Mouse (Mus musculus): ENCODE results near the gene Ephb4.

Gene Ephb4

DNA sequence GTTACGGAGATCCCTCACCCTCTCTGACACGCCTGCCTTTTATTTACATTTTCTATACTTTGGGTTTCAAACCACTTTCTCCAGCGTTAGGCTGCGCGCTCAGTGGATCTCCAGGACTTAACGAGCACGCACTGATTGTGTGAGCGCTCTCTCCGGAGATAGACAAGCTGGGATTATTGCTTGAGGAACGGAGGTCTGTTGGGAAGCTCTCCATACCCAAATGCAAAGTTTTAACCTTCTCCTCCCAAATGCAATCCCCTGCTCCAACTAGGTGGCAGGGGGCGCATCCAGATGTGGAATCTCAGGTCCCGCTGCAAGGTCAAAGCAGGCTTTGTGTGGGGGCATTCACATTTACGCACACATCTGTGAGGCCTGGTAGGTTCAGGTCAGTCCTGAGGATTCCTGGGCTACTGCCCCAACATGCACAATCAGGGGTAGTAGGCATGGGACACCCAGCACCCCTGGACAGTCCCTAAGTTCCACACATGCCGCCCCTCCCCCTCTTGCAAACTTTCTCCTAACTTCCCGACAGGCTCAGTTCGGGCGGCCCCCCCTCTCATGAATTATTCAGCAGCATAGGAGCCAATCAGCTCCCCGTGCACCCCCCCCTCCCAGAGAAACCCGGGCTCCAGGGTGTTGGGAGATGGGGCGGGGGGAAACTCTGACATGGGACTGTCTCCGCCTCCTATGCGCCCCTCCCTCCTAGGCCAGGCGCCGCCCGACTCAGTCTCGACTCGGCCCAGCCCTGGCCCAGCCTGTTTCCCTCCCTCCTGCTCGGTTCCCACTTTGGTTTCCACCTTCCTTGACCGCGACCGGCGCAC, at the start of gene Ephb4:
TSS of gene Ephb4 (plus strand) at position 726 of the 821 bp plus-strand sequence.
- peak; percentile 38 for DNase-seq

DNA sequence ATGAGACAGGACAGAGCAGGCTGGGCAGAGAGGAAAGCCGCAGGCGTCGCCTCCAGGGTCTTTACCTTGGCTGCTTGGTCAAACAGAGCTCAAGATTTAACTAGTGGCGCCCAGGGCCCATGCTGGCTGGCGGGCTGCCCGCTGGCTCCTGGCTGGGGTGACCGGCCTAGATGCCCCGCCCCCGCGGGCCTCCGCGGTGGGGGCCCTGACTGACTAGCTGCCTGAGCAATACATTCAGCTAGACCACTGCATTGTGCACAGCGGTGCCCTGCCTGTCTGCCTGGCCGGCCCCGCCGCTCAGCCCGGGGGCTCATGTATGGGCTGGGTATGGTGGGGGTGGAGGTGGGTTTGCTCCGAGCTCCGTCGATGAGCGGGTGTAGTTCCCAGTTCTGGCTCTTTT, 48.7 kb upstream of the Ephb4 start:
- peak; percentile 45 for DNase-seq

DNA sequence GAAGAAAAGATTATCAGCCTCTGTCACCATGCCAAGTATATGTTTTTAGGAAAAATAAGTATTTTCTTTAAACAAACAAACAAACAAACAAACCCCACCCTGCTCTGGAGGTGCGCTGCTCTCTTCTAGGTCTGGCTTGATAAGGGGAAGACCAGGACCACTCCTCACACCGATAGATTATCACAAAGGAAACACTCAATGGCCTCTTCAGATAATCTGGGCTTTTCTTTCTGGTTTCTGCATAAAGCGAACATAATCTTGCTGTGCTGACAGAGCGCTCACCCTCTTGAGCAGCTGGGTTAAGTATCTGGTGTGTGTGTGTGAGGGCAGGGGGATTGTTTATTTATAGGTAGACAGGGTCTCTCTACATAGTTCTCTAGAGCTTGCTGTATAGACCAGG, 46.3 kb upstream of the Ephb4 start:
- DNase-seq = no peak

DNA sequence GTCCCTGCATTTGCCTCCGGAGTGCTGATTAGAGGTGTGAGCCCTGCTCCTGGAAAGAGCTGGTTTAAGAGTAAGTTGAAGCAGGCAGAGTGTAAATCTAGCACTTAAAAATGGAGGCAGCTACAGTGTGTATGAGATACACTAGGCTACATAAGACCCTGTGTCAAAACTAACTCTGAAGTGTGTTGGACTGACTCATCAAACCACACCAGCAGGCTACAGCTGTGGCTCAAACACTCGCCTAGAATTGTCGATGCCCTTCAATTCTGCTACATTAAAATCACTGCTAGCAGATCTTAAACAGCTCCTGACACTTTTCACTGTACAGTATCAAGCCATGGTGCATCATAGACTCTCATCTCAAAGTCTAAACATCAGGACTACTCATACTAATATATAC, 45.7 kb upstream of the Ephb4 start:
- no peak for DNase-seq

DNA sequence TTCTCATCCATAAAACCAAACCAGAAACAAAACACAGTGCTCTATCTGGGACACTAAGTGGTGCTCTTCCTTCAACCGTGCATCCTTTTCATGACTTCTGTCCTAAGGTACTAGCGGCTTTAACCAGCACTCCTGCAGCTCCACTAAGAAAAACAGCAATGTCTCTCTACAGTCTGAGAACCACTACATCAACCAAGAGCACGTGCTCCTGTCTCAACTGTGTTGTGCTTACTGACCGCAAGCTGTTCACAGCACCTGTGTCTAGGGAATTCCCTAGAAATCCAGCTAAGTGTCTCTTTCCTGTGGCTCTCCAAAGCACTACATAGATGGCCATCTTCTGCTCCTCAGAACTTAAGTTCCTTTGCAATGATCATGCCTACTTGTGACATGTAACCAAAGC, 45.1 kb upstream of the Ephb4 start:
- DNase-seq = no peak

DNA sequence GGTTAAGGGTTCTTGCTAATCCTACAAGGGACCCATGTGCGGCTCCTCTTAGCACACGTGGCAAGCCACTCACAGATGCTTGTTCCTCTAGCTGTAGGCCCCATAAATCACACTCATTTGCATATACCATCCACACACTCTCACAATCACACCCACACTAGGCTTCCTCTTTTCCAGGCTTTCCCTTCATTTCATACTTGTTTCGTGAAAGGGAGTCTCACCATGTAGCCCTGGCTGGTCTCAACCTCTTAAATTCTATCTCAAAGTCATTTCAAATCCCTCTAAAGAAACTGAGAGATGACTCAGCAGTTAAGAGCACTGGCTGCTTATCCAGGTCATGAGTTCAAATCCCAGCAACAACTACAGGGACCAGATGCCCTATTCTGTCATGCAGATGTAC, 44.1 kb upstream of the Ephb4 start:
- no peak for DNase-seq

DNA sequence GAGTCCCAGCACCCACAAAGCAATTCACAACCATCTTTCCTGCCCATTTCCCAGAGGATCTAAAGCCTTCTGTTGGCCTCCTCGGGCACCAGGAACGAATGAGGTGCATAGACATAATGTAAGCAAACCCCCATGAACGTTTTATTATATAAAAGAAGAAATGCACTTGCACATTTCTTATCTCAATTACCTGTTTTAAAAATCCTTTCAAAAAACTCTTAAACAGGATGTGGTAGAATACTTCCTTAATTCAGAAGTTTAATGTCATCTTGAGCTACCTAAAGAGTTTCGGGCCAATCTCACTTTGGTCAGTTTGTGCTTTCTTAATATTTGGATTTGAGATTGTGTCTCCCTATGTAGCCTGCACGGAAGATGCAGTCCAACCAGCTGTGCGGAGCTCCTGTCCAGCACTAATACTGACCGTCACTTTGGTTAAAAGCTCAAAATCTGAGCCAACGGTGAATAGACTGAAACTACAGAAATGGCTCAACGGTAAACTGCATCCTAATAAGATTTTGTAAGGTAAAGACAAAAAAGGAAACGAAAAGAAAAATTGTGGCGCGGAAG, 43.4 kb upstream of the Ephb4 start:
- DNase-seq = no peak

DNA sequence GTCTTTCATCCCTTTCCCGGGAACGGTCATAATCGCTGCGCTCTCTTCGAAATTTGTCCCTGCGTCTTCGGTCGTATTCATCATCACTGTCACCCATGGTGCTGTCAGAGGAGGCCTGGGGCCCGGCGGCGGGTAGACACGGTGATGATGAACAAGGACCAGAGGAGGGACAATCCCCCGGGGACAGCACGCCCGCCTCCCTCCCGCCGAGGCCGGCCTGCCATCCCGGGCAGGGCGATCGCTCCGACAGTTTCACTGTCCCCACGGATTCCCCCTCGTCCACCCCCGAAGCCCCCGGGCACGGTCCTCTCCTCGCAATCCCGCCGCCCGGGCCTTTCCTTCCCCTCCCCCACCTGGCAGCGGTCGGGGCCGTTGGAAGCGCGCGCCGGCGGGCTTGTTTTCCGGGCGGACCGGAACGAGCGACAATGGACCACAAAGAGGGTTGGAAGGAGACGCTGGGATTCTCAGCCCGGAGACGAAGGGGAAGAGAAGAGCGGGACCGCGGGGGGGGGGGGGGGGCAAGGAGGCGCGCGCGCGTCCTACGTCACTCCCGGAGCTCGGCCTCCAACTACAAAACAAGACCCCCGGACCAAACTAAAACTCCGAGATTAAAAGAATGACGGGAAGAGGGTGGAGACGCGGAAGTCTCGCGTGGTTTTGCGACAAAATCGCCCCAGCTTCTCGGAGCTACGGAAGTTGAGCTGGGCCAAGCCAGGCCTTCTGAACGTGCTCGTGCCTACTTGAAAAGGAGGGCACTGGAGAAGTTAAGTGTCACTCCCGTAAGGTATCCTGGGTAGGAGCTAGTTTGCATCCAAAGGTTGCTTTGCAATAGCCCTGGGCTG, 42.6 kb upstream of the Ephb4 start, which contains the start of gene Srrt:
TSS of gene Srrt (minus strand) at position 604 of the 842 bp plus-strand sequence.
- peak; percentile 91 for DNase-seq

DNA sequence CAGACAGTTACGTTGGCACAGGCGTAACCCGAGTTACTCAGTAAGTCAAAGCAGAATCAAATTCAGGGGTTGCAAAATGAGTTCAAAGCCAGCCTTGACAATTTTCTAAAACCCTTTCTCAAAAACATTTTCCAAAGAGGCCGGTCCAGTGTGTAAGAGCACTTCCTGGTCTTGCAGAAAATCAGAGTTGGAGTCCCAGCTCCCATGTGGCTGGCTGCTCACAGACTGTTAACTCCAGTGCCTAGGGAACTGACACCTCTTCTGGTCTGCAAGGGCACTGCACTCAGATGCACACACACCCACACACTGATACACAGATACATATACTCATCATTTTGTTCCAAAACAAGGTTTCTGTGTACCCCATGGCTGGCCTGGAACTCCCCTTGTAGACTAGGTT, 41.6 kb upstream of the Ephb4 start:
- DNase-seq = no peak

DNA sequence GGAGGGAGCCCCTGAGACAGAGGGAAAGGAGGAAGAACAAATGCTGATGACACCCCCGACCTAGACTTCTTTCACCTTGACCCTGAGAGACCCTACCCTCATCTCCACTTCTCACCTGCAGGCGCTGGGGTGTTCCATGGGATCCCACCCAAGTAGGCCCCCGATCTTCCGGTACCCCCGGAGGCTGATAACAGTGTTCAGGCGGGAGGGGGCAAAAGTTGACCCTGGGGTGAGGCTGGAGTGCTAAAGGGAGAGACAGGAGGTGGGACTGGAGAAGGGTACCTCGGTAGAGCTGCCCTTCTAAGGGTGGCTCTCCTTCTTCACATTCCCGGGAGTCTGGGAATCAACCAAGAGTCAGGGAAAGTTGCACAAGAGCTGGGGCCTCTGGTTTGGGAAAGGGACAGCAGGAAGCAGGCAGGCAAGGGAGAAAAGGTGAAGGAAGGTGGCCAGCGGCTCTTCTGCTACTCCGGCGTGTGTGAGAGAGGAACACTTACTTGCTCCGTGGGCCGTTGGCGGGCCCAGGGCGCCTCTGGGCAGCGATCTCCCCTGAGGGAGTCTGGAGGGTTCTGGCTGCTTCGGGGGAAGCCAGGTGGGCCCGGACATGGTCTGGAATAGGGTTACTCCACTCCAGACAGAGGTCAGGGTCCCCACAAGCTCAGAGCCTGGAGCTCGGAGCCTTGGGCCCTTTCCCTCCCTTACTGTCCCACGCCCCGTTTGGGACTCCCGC, 36.3 kb upstream of the Ephb4 start:
- DNase-seq = no peak

DNA sequence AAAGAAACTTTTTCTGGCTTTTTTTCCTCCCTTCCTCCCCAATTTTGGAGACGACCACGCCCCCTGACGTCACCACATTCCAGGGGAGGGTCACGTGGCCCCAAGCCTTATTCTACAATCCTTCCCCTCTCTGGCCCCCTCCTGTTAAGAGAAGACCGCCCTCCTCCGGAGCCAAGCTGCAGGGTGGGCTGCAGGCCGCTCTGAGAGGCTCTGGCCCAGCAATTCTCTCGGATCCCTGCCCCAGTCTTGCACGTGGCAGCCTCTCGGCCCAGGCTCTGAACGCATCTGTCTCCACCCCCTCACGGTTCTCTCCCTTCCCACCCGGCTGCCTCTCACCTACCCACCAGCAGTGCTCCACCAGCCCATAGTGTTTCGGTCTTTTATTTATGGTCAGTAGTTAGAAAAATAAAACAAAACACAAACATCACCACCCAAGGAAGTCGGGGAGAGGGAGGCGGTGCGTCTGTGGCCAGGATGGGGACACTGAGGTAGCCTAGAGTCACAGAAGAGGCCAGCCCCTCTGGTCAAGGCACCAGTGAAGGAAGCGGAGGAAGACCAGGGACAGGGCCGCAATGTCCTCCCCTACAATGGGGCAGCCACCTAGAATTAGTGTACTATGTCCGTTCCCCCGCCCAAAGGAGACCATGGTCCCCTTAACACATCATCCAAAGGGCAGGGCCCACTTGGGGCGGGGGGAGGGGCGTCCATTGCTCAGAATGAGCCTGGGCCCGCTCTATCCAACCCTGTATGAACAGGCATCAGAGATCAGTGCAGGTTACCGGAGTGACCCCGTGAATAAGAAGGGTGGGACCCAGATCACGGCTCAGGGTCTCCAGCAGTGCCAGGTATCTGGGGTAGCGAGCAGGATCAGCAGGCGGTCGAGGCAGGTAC, 35.5 kb upstream of the Ephb4 start, which contains the start of gene Trip6:
TSS of gene Trip6 (minus strand) at position 212 of the 891 bp plus-strand sequence.
- DNase-seq = no peak

DNA sequence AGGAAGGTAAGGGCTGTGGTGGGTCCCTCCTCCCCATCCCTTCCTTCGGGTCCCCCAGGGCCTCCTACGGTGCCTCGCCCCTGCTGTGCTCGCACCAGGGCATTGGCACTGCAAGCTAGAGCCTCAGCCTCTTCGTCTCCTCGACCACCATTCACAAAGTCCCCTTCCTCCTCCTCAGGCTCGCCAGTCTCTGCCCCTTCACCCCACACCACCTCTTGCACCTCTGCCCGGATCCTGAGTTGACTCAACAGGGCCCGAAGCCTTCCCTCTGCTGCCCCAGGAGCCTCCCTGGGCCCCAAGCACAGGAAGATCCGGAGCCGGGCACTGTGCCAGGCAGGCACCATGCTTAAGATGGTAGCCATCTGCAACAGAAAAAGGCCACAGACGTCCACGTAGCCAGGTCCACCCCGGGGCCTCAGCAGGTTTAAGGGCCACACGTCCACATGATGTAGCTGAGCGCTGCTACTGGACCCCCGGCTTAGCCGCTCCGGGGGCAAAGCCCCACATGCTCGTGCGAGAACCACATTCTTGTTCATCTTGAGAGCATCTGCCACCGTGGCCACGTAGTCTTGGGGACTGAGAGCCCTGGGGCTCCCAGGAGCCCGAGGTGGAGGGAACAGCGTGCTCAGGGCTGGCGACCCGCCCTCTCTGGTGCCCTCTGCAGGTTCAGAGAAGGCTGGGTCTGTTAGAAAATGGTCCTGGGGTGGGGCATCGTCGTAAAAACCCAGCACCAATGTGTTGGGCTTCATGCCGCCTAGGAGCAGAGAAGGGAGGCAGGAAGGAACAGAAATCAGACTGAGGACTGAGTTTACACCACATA, 34.6 kb upstream of the Ephb4 start:
- DNase-seq = no peak

DNA sequence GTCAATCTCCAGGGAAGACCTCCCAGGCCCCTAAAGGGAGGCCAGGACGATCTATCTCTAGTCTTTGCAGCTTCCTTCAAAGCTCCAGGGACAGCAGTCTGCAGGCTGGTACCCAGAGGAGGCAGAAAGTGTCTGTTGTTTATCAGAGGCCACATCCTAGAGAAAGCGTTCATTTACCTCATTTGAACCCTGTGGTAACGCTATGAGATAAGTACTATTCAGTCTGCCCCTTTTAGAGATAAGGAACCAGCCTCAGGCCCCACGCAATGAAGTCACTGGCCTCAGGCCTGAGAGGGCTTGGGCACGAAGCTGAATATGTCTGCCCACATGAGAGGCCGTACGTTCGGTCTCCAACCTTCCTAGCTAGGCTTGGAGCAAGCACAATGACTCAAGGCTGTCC, 32.5 kb upstream of the Ephb4 start:
- no peak for DNase-seq

DNA sequence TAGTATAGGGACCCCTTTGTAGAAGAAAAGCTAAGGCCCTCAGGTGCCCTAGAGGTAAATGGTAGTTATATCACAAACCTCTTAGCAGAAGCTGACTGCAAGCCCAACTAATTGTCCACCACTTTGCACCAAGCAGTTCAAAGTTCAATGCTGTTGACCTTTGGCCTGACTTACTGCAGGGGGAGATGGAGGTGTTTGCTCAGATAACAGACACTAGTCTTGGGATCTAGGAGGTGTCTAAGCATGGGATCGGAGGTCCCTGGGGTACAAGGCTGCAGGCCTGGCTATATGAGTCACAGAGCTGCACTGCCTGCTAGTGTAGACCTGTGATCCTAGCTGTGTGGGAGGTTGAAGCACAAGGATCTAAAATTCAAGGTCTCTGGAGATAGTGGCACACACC, 31.3 kb upstream of the Ephb4 start:
- DNase-seq = no peak

DNA sequence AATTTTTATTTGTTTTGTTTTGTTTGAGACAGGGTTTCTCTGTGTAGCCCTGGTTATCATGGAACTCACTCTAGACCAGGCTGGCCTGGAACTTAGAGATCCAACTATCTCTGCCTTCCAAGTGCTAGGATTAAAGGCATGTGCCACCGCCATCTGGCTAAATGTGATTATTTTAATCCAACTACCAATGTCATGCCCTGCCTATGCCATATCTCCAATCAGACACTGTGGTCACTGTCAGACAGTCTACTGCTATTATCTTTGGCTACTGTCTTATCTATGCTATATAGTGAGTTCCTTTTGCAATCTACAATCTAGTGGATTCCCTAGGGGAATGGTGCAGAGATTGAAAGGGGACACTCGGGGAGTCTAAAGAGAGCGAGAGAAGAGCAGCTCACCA, 28.9 kb upstream of the Ephb4 start:
- DNase-seq = no peak

DNA sequence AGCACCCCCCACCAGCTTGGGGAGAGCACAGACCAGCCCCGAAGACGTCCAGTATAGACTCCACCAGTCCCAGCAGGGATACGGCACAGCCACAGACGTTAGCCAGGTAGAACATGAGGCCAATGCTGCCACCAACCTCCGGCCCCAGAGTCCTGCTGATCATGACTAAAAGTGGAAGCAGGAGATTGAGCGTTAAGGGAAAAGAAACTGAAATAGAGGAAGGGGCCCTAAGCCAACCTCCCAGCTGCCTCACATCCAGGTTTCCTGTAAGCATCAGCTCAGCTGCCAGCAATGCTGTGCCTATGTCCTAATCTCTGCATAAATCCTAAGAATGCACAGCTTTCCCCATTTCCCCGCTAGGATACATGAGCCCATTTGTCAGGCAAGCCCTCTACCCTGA, 19.0 kb upstream of the Ephb4 start:
- DNase-seq = no peak

DNA sequence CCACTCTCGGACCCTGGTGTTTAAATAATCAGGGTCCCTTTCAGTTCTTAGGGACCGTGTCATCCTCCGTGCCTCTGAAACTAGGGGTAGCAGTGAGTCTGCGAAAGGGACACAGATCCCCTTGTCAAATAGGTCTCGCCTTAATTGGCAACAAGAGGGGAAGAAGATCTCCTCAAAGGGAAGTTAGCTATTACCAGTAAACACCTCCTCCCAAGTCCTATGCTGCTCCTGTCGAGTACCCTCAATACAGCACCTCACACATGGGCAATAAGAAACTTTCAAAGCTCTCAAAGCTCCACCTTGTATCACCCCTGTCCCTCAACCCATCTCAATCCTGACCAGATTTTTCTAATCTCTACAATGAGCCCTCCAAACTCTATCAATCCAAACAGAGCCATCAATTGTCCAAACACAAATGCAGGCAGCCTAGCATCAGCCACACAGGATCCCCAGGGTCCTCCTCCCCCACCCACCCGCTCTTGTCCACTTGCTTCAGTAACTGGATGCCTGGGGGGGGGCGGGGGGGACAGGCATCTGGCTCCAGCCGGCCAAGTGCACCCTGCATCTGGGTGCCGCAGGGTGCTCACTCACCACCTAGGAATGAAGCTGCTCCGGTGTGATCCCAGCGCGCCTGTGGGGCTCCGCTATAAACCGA, 16.9 kb upstream of the Ephb4 start:
- DNase-seq = no peak

DNA sequence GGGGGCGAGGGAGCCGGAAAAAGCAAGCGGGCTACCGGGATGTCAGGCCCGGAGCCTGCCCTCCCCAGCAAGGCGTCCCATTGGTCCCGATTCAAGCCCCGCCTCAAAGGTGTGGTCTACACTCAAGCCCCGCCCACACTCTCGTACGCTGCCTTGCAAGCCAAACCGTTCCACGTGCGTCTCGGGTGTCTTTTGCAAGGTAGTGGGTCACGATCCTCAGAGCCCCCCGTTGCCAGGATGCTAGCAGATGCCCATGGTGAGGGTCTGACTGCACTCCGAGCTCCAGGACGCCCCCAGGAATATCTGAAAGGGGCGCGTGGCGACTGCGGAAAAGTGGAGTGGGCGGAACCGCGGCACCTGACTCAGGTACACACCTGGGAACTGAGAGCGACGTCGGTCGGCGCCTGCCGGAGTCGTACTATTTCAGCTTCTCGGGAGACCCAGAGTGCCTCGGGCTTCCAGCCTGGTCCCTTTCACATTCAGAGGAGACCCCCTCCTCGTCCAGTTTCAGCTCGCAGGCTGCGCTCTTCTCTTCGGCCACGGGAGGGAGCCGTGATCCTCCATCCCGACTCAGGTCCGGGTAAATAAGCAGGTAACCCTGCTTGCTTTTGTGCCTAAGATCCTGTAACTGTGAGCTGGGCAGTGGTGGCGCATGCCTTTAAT, 16.3 kb upstream of the Ephb4 start, which contains the start of gene Slc12a9:
TSS of gene Slc12a9 (minus strand) at position 86 of the 663 bp plus-strand sequence.
- DNase-seq = peak; percentile 93

DNA sequence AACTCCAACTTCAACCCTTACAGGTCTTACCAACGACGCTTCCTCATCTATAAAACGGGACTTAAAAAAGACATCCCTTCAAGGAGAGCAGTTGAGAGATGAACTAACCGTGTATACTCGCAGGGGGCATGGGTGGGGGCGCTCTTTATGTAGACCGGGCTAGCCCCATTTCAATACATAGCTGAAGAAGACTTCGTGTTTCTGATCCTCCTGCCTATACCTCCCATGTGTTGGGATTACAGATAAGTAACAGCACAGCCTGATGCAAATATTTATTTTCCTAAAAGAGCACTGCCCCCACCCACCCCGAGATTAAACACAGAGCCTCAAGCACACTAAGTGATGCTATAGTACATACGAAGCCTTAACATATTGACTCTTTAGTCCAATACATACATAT, 15.6 kb upstream of the Ephb4 start:
- no peak for DNase-seq

DNA sequence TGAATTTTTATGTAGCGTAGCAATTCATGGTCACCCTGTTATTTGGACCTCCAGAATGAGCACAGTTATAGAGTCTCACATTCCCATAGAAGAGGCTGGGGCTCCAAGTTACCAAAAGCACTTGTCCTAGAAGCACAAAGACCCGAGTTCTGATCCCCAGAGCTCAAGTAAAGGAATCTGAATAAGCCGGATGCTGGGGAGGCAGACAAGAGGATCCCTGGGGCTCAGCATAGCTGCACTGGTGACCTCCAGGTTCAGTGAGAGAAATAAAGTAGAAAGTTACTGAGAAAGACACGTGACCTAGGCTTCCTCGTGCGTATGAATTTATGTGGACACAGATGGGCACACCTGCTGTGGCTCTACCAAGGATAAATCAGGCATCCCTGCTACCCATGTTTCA, 14.8 kb upstream of the Ephb4 start:
- no peak for DNase-seq

Data from cerebellum, adult 11-12 months (tissue).